Mouse (Mus musculus) MEL (cell line): ENCODE data around the gene Mtss1l.

ENCODE experiments used
- MAX ChIP-seq: IDR thresholded peaks from 2 replicates; pipeline ENCODE4 v1.6.1; 2011; ENCODE audit warnings: low read length, improper control_type of control experiment
- MYC ChIP-seq: IDR thresholded peaks from 2 replicates; pipeline ENCODE4 v1.6.1; 2011; ENCODE audit warnings: low read depth, mild to moderate bottlenecking, low read length, improper control_type of control experiment, moderate library complexity
- POLR2A ChIP-seq, 2 experiments: IDR thresholded peaks; 2 replicates each; pipeline ENCODE4 v1.6.1; 2011 to 2012; ENCODE audit warnings: low read length in 2 of 2, mild to moderate bottlenecking in 2 of 2, control low read depth in 1 of 2, improper control_type of control experiment in 1 of 2, low read depth in 1 of 2, moderate library complexity in 1 of 2; ENCODE audit not compliant: control insufficient read depth in 1 of 2, insufficient read depth in 1 of 2, poor library complexity in 1 of 2

- TF ChIP-seq POLR2A (IDR thresholded peaks at IDR 0.05; ENCODE audit: control insufficient read depth in 1 of 2, insufficient read depth in 1 of 2, low read depth in 1 of 2, low read length in 2 of 2, poor library complexity in 1 of 2), result no peak
- TF ChIP-seq MYC, result no peak
- TF ChIP-seq MAX, result no peak
These were observed 40.7 kb downstream of the Mtss1l start for GRCm38 (mm10) chr8:110761988-110762387.
